Mouse (Mus musculus) lung, postnatal 0 days (tissue): ENCODE results near the gene Ccdc28b. TPM values are rescaled to one million over a fixed set of nuclear protein-coding genes. Genes with fewer than 3 reads are reported as not detected.

Source experiments
- ATAC-seq: fragments of 200-750 bp; cut with Nextera tagmentation; 2 replicates; pipeline ENCODE4 v1.8.0; 2017; ENCODE audit warnings: moderate library complexity
- DNase-seq: peaks from one replicate; pipeline ENCODE4 v3.0.0-alpha.2; 2016; ENCODE audit warnings: low spot score
- H3K27ac ChIP-seq: fragments of 300-500 bp; sonication (generic); 2 replicates; pipeline ENCODE4 v1.5.1; 2014; ENCODE audit warnings: antibody characterized with exemption, mild to moderate bottlenecking, low read length, mixed read lengths
- H3K27me3 ChIP-seq: fragments of 300-500 bp; sonication (generic); replicated peaks from 2 replicates; pipeline ENCODE4 v1.6.1; 2014; ENCODE audit warnings: low read length, mixed read lengths; ENCODE audit not compliant: insufficient read depth
- H3K36me3 ChIP-seq: fragments of 300-500 bp; sonication (generic); 2 replicates; pipeline ENCODE4 v1.6.1; 2014; ENCODE audit warnings: low read length, mixed read lengths; ENCODE audit not compliant: insufficient read depth
- H3K4me1 ChIP-seq: fragments of 300-500 bp; sonication (generic); 2 replicates; pipeline ENCODE4 v1.6.1; 2014; ENCODE audit warnings: antibody characterized with exemption, low read depth, low read length, mixed read lengths; ENCODE audit not compliant: insufficient read depth
- H3K4me2 ChIP-seq: fragments of 300-500 bp; sonication (generic); replicated peaks from 2 replicates; pipeline ENCODE4 v1.6.1; 2014; ENCODE audit warnings: low read depth, mild to moderate bottlenecking, low read length, moderate library complexity, mixed read lengths
- H3K4me3 ChIP-seq: fragments of 300-500 bp; sonication (generic); 2 replicates; pipeline ENCODE4 v1.5.1; 2014; ENCODE audit warnings: low read depth, low read length
- H3K9ac ChIP-seq: fragments of 300-500 bp; sonication (generic); replicated peaks from 2 replicates; pipeline ENCODE4 v1.6.1; 2014; ENCODE audit warnings: low read depth, mild to moderate bottlenecking
- H3K9me3 ChIP-seq: fragments of 300-500 bp; sonication (generic); 2 replicates; pipeline ENCODE4 v1.6.1; 2016; ENCODE audit warnings: low read length, mixed read lengths
- CTCF ChIP-seq: IDR thresholded peaks from 2 replicates; pipeline ENCODE4 v1.5.1; 2016; ENCODE audit warnings: antibody characterized with exemption, mild to moderate bottlenecking
- EP300 ChIP-seq: IDR thresholded peaks from 2 replicates; pipeline ENCODE4 v1.6.1; 2016; ENCODE audit warnings: antibody characterized with exemption, mild to moderate bottlenecking, control low read depth
- WGBS: fragments of 180-500 bp; shearing (Covaris S2); extraction: QIAGEN DNeasy Blood & Tissue Kit; methylation state at CpG from one replicate; pipeline ENCODE4 v1.1.7; 2014; 5-methylcytosine and 5-hydroxymethylcytosine counted together
- polyA plus RNA-seq: library from polyadenylated mRNA; unstranded; fragments of >200 nt; fragmentation: Nextera tagmentation; extraction: Ambion mirVana; gene quantifications from 2 replicates; pipeline ENCODE4 v1.2.1, GENCODE M21; 2015

Gene Ccdc28b
- polyA plus RNA-seq, 1 experiment from 2014 or later, result 76.3 TPM

DNA sequence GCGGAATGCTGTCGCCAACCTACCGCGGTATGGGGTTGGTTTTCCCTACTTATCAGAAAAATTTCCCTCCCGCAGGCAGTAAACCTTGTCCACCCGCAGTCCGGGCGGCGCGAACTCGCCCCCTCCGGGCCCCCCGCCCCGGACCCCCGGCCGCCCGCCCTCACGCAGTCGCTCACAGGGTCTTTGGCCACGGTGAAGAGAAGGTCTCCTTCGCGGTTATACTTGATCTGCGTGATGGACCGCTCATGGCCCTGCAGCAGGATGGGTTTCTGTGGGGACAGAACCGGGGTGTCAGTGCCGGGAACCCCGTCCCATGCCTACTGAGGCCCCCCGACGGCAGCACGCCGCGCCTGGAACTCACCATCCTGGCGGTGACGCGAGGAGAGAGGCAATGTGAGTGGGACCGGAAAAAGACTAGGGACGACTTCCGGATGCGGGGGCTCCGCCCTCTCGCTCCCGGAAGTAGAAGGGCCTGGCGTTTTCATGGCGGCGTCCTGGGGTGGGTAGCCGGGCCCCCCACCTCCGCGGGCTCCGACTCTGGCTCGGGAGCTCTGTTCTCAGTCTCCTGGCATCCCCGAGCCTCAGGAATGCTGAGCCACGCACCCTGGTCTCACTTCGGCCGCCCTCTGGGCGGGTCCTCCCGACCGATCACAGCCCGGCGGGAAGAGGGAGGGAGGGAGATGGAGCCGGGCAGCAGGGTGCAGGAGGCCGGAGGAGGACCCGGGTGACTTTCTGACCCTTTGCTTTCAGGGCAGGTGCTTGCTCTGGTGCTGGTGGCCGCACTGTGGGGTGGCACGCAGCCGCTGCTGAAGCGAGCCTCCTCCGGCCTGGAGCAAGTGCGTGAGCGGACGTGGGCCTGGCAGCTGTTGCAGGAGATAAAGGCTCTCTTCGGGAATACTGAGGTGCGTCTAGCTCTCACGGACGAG, 23.3 kb downstream of the Ccdc28b start, which contains the start of the genes Eif3i and Tmem234:
TSS of gene Eif3i (minus strand) at position 416 of the 926 bp plus-strand sequence.
TSS of gene Tmem234 (plus strand) at position 436 of the 926 bp plus-strand sequence.
- H3K27ac ChIP-seq, result peak within 1 kb of the TSS; percentile 79
- peak; percentile 37 for TF ChIP-seq CTCF
- no peak for TF ChIP-seq EP300
- no peaks in the 10 kb centered on the region for H3K27me3 ChIP-seq
- peak within 1 kb of the TSS; percentile 97 for H3K4me2 ChIP-seq
- H3K4me3 ChIP-seq, result peak within 1 kb of the TSS; percentile 85
- WGBS, result under 1% methylated on average over 71 of the region's 74 CpGs
- peak within 1 kb of the TSS; percentile 80 for H3K9ac ChIP-seq
- DNase-seq (peak; percentile 92), ATAC-seq (peak; percentile 94)
- H3K36me3 ChIP-seq, result peaks cover 5% of the 10 kb centered on the region; the same call in 1 of the 2 replicates
- H3K4me1 ChIP-seq, result peaks cover 15% of the 10 kb centered on the region; the same call in 1 of the 2 replicates
- H3K9me3 ChIP-seq, result no peaks in the 10 kb centered on the region

GRCm38 (mm10) chr4:129588865-129589264, 34.9 kb downstream of the Ccdc28b start:
- Histone ChIP-seq H3K27me3 (no peaks in the 10 kb centered on the region), H3K27ac (no peak overlapping the region), H3K9ac (no peak overlapping the region), H3K9me3 (no peaks in the 10 kb centered on the region), H3K4me3 (no peak overlapping the region), H3K36me3 (peaks cover 21% of the 10 kb centered on the region), H3K4me1 (peaks cover 6% of the 10 kb centered on the region; the same call in 1 of the 2 replicates), H3K4me2 (no peak overlapping the region)
- 69% methylated on average over 4 of the region's 4 CpGs for WGBS
- no peak for DNase-seq
- no peak for ATAC-seq
- no peak for TF ChIP-seq EP300
- TF ChIP-seq CTCF, result no peak

GRCm38 (mm10) chr4:129586943-129587342, 36.8 kb downstream of the Ccdc28b start:
- Histone ChIP-seq H3K9ac (no peak overlapping the region), H3K36me3 (peaks cover 9% of the 10 kb centered on the region), H3K27ac (no peak overlapping the region), H3K4me2 (no peak overlapping the region), H3K27me3 (no peaks in the 10 kb centered on the region), H3K4me1 (peaks cover 6% of the 10 kb centered on the region; the same call in 1 of the 2 replicates), H3K9me3 (no peaks in the 10 kb centered on the region), H3K4me3 (no peak overlapping the region)
- DNase-seq (no peak), ATAC-seq (no peak)
- TF ChIP-seq EP300 (no peak), CTCF (no peak)
- 38% methylated on average over 1 of the region's 1 CpGs for WGBS

DNA sequence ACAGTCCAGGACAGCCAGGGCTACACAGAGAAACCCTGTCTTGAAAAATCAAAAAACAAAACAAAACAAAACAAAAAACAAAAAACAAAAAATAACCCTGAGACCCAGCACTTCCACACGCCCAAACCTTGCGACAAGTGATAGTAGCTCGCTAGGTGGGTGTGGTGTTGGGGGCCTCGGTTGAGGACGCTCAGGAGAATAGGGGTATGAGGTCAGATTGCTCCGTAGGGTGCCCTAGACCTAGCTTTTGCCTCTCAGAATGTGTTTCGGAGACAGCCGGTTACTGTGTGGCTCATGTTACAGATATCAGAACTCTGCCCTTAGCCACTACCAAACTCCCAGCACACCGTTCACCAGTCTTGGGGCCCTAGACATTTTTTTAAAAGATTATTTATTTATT, 38.0 kb downstream of the Ccdc28b start:
- Histone ChIP-seq H3K4me3 (no peak overlapping the region), H3K36me3 (no peaks in the 10 kb centered on the region), H3K9ac (no peak overlapping the region), H3K27ac (no peak overlapping the region), H3K4me2 (peak overlapping the region; percentile 69; the same call in 1 of the 2 replicates), H3K9me3 (no peaks in the 10 kb centered on the region), H3K4me1 (peaks cover 6% of the 10 kb centered on the region; the same call in 1 of the 2 replicates), H3K27me3 (no peaks in the 10 kb centered on the region)
- no peak for TF ChIP-seq CTCF
- ATAC-seq (no peak), DNase-seq (no peak)
- 76% methylated on average over 9 of the region's 9 CpGs for WGBS

GRCm38 (mm10) chr4:129584884-129585608, 38.7 kb downstream of the Ccdc28b start:
- Histone ChIP-seq H3K27ac (peak overlapping the region; percentile 82; the same call in 1 of the 2 replicates), H3K9ac (peak overlapping the region; percentile 36), H3K4me2 (peak overlapping the region; percentile 69), H3K9me3 (no peaks in the 10 kb centered on the region), H3K27me3 (no peaks in the 10 kb centered on the region), H3K4me1 (peaks cover 6% of the 10 kb centered on the region; the same call in 1 of the 2 replicates), H3K36me3 (no peaks in the 10 kb centered on the region), H3K4me3 (peak overlapping the region; percentile 45)
- TF ChIP-seq CTCF (peak; percentile 77), EP300 (no peak)
- DNase-seq (peak; percentile 88), ATAC-seq (peak; percentile 89)
- WGBS, result 2% methylated on average over 36 of the region's 36 CpGs

GRCm38 (mm10) chr4:129584370-129584769, 39.4 kb downstream of the Ccdc28b start:
- peak overlapping the region; percentile 36 for H3K9ac ChIP-seq
- no peak for TF ChIP-seq CTCF
- no peak for TF ChIP-seq EP300
- H3K27me3 ChIP-seq, result no peaks in the 10 kb centered on the region
- peak overlapping the region; percentile 45; the same call in 1 of the 2 replicates for H3K4me3 ChIP-seq
- peaks cover 6% of the 10 kb centered on the region; the same call in 1 of the 2 replicates for H3K4me1 ChIP-seq
- peak; percentile 36 for DNase-seq
- no peaks in the 10 kb centered on the region for H3K36me3 ChIP-seq
- H3K27ac ChIP-seq, result peak overlapping the region; percentile 82; the same call in 1 of the 2 replicates
- H3K9me3 ChIP-seq, result no peaks in the 10 kb centered on the region
- peak; percentile 38 for ATAC-seq
- WGBS, result 83% methylated on average over 1 of the region's 1 CpGs
- H3K4me2 ChIP-seq, result peak overlapping the region; percentile 69
